Comparison of ENCODE assay signal across 18 mouse cellular contexts in the genomic region with DNA sequence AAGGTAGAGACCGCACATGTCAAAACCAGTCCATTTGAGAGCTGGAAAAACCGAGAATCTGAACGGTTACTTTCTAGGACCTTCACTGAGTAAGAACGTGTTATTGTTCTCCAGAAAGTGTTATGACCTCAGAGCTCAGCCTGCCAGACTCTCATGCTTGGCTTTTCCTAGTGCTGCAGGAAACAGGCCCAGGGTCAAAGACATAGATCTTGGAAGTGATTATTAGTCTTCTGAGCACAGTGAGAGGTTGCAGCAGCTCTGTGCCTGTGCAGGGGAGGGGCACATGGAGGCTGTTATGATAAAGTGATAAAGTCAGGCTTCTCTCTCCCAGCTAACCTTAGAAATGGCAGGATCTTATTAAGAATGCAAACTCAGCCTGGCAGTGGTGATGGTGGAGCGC.
DNase-seq lines count a peak whose midpoint lies in the region; ATAC-seq and TF ChIP-seq lines count a peak whose summit lies in the region.
"Had no signal": no experiment of that assay in that cellular context is flagged by ENCODE, and none has a peak within 500 bp of the region (broad histone marks: within the 10 kb centered on the region; RNA-seq: fewer than 3 reads in every experiment).

No protein-coding gene starts in this region.

- intact Hi-C loops in gastrocnemius, adult 2 months (cut with DNase I): no loop called here
- intact Hi-C loops in left cerebral cortex, adult 2 months (cut with DNase I): no loop called here

- H3K4me1 ChIP-seq in kidney, embryonic 14.5 days (ENCODE audit: control insufficient read depth, insufficient read depth, low read length): no peaks in the 10 kb centered on the region
- H3K4me1 ChIP-seq in midbrain, embryonic 13.5 days (replicated peaks): no peaks in the 10 kb centered on the region
- H3K4me1 ChIP-seq: forebrain, embryonic 15.5 days; heart, embryonic 15.5 days; limb, embryonic 15.5 days; midbrain, embryonic 15.5 days; stomach, embryonic 15.5 days had no signal

- H3K4me3 ChIP-seq in kidney, embryonic 14.5 days (ENCODE audit: low read length): no peak overlapping the region
- H3K4me3 ChIP-seq in gastrocnemius, adult 2 months: no peak overlapping the region
- H3K4me3 ChIP-seq in left cerebral cortex, adult 2 months: no peak overlapping the region
- H3K4me3 ChIP-seq in layer of hippocampus, adult 2 months: no peak overlapping the region
- no peak overlapping the region for H3K4me3 ChIP-seq in midbrain, embryonic 13.5 days (replicated peaks)
- H3K4me3 ChIP-seq: forebrain, embryonic 15.5 days; heart, adult 2 months; heart, embryonic 15.5 days; limb, embryonic 15.5 days; midbrain, embryonic 15.5 days; stomach, embryonic 15.5 days had no signal

- H3K36me3 ChIP-seq in kidney, embryonic 14.5 days (ENCODE audit: control insufficient read depth, insufficient read depth, low read length): no peaks in the 10 kb centered on the region
- no peaks in the 10 kb centered on the region for H3K36me3 ChIP-seq in midbrain, embryonic 13.5 days
- H3K36me3 ChIP-seq: forebrain, embryonic 15.5 days; heart, embryonic 15.5 days; limb, embryonic 15.5 days; midbrain, embryonic 15.5 days; stomach, embryonic 15.5 days had no signal

- H3K4me2 ChIP-seq in kidney, embryonic 14.5 days (replicated peaks; ENCODE audit: low read depth, low read length): no peak overlapping the region
- H3K4me2 ChIP-seq in midbrain, embryonic 13.5 days (replicated peaks): no peak overlapping the region
- H3K4me2 ChIP-seq: forebrain, embryonic 15.5 days; heart, embryonic 15.5 days; limb, embryonic 15.5 days; midbrain, embryonic 15.5 days; stomach, embryonic 15.5 days had no signal

- 60% methylated on average over 5 of the region's 5 CpGs for WGBS in kidney, embryonic 14.5 days
- 82% methylated on average over 5 of the region's 5 CpGs for WGBS in midbrain, embryonic 13.5 days

- DNase-seq in adrenal gland, adult 2 months: peak; percentile 56
- DNase-seq in adrenal gland, adult 18-20 months (ENCODE audit: low spot score in 2 of 2): no peak
- DNase-seq in kidney, postnatal 14 days: peak; percentile 20
- DNase-seq in gastrocnemius, adult 2 months: peak; percentile 44
- no peak for DNase-seq in left cerebral cortex, adult 2 months (ENCODE audit: extremely low spot score in 1 of 2, low spot score in 2 of 2)
- no peak for DNase-seq in layer of hippocampus, adult 2 months (ENCODE audit: low spot score in 2 of 2)
- DNase-seq: cerebellum, adult 11-12 months; heart, adult 2 months; lung, postnatal 10 days; spleen, adult 18-20 months; thymus, postnatal 14 days had no signal

- H3K9ac ChIP-seq in kidney, embryonic 14.5 days (ENCODE audit: low read depth, low read length): no peak overlapping the region
- H3K9ac ChIP-seq in midbrain, embryonic 13.5 days (replicated peaks): no peak overlapping the region
- H3K9ac ChIP-seq: forebrain, embryonic 15.5 days; heart, embryonic 15.5 days; limb, embryonic 15.5 days; midbrain, embryonic 15.5 days; stomach, embryonic 15.5 days had no signal

- ATAC-seq in kidney, embryonic 14.5 days (ENCODE audit: low FRiP score, low TSS enrichment): no peak
- ATAC-seq in midbrain, embryonic 13.5 days: no peak
- ATAC-seq: forebrain, embryonic 15.5 days; midbrain, embryonic 15.5 days had no signal

- H3K9me3 ChIP-seq in kidney, embryonic 14.5 days (ENCODE audit: control insufficient read depth, low read length): no peaks in the 10 kb centered on the region
- no peaks in the 10 kb centered on the region for H3K9me3 ChIP-seq in midbrain, embryonic 13.5 days
- H3K9me3 ChIP-seq: forebrain, embryonic 15.5 days; heart, embryonic 15.5 days; limb, embryonic 15.5 days; midbrain, embryonic 15.5 days; stomach, embryonic 15.5 days had no signal

- no peak for TF ChIP-seq CTCF in gastrocnemius, adult 2 months (IDR thresholded peaks at IDR 0.05)
- no peak for TF ChIP-seq CTCF in left cerebral cortex, adult 2 months (IDR thresholded peaks at IDR 0.05)
- TF ChIP-seq CTCF in layer of hippocampus, adult 2 months (conservative IDR thresholded peaks at IDR 0.05): no peak

- no peaks in the 10 kb centered on the region for H3K27me3 ChIP-seq in kidney, embryonic 14.5 days (ENCODE audit: control insufficient read depth, insufficient read depth, low read length)
- no peaks in the 10 kb centered on the region for H3K27me3 ChIP-seq in midbrain, embryonic 13.5 days
- H3K27me3 ChIP-seq: forebrain, embryonic 15.5 days; heart, embryonic 15.5 days; limb, embryonic 15.5 days; midbrain, embryonic 15.5 days; stomach, embryonic 15.5 days had no signal

- H3K27ac ChIP-seq in kidney, embryonic 14.5 days (ENCODE audit: low read depth, low read length): no peak overlapping the region
- H3K27ac ChIP-seq in gastrocnemius, adult 2 months: no peak overlapping the region
- H3K27ac ChIP-seq in left cerebral cortex, adult 2 months: no peak overlapping the region
- H3K27ac ChIP-seq in layer of hippocampus, adult 2 months: no peak overlapping the region
- no peak overlapping the region for H3K27ac ChIP-seq in midbrain, embryonic 13.5 days
- H3K27ac ChIP-seq: forebrain, embryonic 15.5 days; heart, adult 2 months; heart, embryonic 15.5 days; limb, embryonic 15.5 days; midbrain, embryonic 15.5 days; stomach, embryonic 15.5 days had no signal

Comparison
In these comparisons a context has a peak if more than half of its experiments do, and no peak if none do; other contexts are left out.
1. DNase-seq: peak in adrenal gland, adult 2 months (single experiment), kidney, postnatal 14 days (single experiment) and gastrocnemius, adult 2 months (single experiment); none in adrenal gland, adult 18-20 months (0 of 2), left cerebral cortex, adult 2 months (0 of 2) and layer of hippocampus, adult 2 months (0 of 2).